Mouse (Mus musculus): ENCODE data around the gene Mgrn1.
A peak's percentile ranks its signal among the peaks of the same experiment; 100 is the strongest.

The Mgrn1 gene

GRCm38 (mm10) chr16:4879101-4879707 is 6.8 kb upstream of the Mgrn1 start:
- DNase-seq: peak in 1 of 2 experiments; percentile 72

GRCm38 (mm10) chr16:4879708-4880124 is 6.3 kb upstream of the Mgrn1 start:
- DNase-seq: peak; percentile 91 to 93

- DNase-seq: peak; percentile 99 to 100
Observed at GRCm38 (mm10) chr16:4880136-4880825, 5.8 kb upstream of the Mgrn1 start, which contains the start of gene Ubald1. Gene Ubald1 (minus strand): TSS chr16:4880315.

GRCm38 (mm10) chr16:4881400-4882351 is 4.4 kb upstream of the Mgrn1 start:
- DNase-seq: peak; percentile 74 to 79

- DNase-seq: no peak
Observed at GRCm38 (mm10) chr16:4884930-4885329, 1.1 kb upstream of the Mgrn1 start.

- no peak for DNase-seq
Observed at GRCm38 (mm10) chr16:4886690-4887020, 606 bp downstream of the Mgrn1 start.

GRCm38 (mm10) chr16:4890201-4890709 is 4.2 kb downstream of the Mgrn1 start:
- DNase-seq: no peak

GRCm38 (mm10) chr16:4892171-4892570 is 6.1 kb downstream of the Mgrn1 start:
- DNase-seq: no peak

- peak in 1 of 2 experiments; percentile 30 for DNase-seq
Observed at GRCm38 (mm10) chr16:4894201-4894908, 8.3 kb downstream of the Mgrn1 start.

GRCm38 (mm10) chr16:4896249-4897027 is 10.4 kb downstream of the Mgrn1 start:
- peak; percentile 74 to 92 for DNase-seq

GRCm38 (mm10) chr16:4897146-4897730 is 11.2 kb downstream of the Mgrn1 start:
- no peak for DNase-seq

GRCm38 (mm10) chr16:4898881-4899280 is 12.8 kb downstream of the Mgrn1 start:
- no peak for DNase-seq

- DNase-seq: no peak
Observed at GRCm38 (mm10) chr16:4899711-4900110, 13.7 kb downstream of the Mgrn1 start.

GRCm38 (mm10) chr16:4901167-4901566 is 15.1 kb downstream of the Mgrn1 start:
- DNase-seq: peak; percentile 80 to 83

GRCm38 (mm10) chr16:4902390-4902789 is 16.3 kb downstream of the Mgrn1 start:
- no peak for DNase-seq

GRCm38 (mm10) chr16:4903491-4904102 is 17.5 kb downstream of the Mgrn1 start:
- peak; percentile 61 to 63 for DNase-seq

- no peak for DNase-seq
Observed at GRCm38 (mm10) chr16:4904878-4905277, 18.8 kb downstream of the Mgrn1 start.

GRCm38 (mm10) chr16:4905591-4905990 is 19.5 kb downstream of the Mgrn1 start:
- DNase-seq: no peak

GRCm38 (mm10) chr16:4906559-4906958 is 20.5 kb downstream of the Mgrn1 start:
- DNase-seq: no peak

GRCm38 (mm10) chr16:4907386-4907785 is 21.3 kb downstream of the Mgrn1 start:
- peak; percentile 57 to 69 for DNase-seq

GRCm38 (mm10) chr16:4907972-4908371 is 21.9 kb downstream of the Mgrn1 start:
- DNase-seq: no peak
